Mouse (Mus musculus) stomach, postnatal 0 days (tissue): ENCODE measurements around the gene Stk39. TPM values are rescaled to one million over a fixed set of nuclear protein-coding genes. Genes with fewer than 3 reads are reported as not detected.
A peak's percentile ranks its signal among the peaks of the same experiment; 100 is the strongest.

Experiments used
- ATAC-seq: fragments of 200-750 bp; cut with Nextera tagmentation; 2 replicates; pipeline ENCODE4 v1.8.0; 2017; ENCODE audit not compliant: low FRiP score, low TSS enrichment
- DNase-seq: peaks from one replicate; pipeline ENCODE4 v3.0.0-alpha.2; 2016; ENCODE audit warnings: low spot score
- H3K27ac ChIP-seq: fragments of 300-500 bp; sonication (generic); replicated peaks from 2 replicates; pipeline ENCODE4 v1.5.1; 2014; ENCODE audit warnings: mild to moderate bottlenecking, control low read depth
- H3K27me3 ChIP-seq: fragments of 300-500 bp; sonication (generic); 2 replicates; pipeline ENCODE4 v1.6.1; 2014; ENCODE audit warnings: low read length; ENCODE audit not compliant: control insufficient read depth, insufficient read depth
- H3K36me3 ChIP-seq: fragments of 300-500 bp; sonication (generic); 2 replicates; pipeline ENCODE4 v1.6.1; 2014; ENCODE audit warnings: low read length, mixed read lengths; ENCODE audit not compliant: control insufficient read depth, insufficient read depth
- H3K4me1 ChIP-seq: fragments of 300-500 bp; sonication (generic); replicated peaks from 2 replicates; pipeline ENCODE4 v1.6.1; 2014; ENCODE audit warnings: antibody characterized with exemption; ENCODE audit not compliant: control insufficient read depth, insufficient read depth
- H3K4me2 ChIP-seq: fragments of 300-500 bp; sonication (generic); replicated peaks from 2 replicates; pipeline ENCODE4 v1.6.1; 2014; ENCODE audit warnings: low read depth, mild to moderate bottlenecking, control low read depth, moderate library complexity
- H3K4me3 ChIP-seq: fragments of 300-500 bp; sonication (generic); 2 replicates; pipeline ENCODE4 v1.5.1; 2014; ENCODE audit warnings: low read depth, low read length, control low read depth
- H3K9ac ChIP-seq: fragments of 300-500 bp; sonication (generic); 2 replicates; pipeline ENCODE4 v1.6.1; 2014; ENCODE audit warnings: mild to moderate bottlenecking, low read length, control low read depth, mixed read lengths
- H3K9me3 ChIP-seq: fragments of 300-500 bp; sonication (generic); 2 replicates; pipeline ENCODE4 v1.6.1; 2016; ENCODE audit warnings: low read length; ENCODE audit not compliant: control insufficient read depth
- CTCF ChIP-seq: IDR thresholded peaks from 2 replicates; pipeline ENCODE4 v1.5.1; 2016; ENCODE audit warnings: antibody characterized with exemption, low read depth, mild to moderate bottlenecking, moderate library complexity
- EP300 ChIP-seq: optimal IDR thresholded peaks from 2 replicates; pipeline ENCODE3; 2016; ENCODE audit warnings: antibody characterized with exemption
- WGBS: fragments of 180-500 bp; shearing (Covaris S2); extraction: QIAGEN DNeasy Blood & Tissue Kit; methylation state at CpG from one replicate; pipeline ENCODE4 v1.1.7; 2014; 5-methylcytosine and 5-hydroxymethylcytosine counted together
- polyA plus RNA-seq: library from polyadenylated mRNA; unstranded; fragments of >200 nt; fragmentation: Nextera tagmentation; extraction: Ambion mirVana; gene quantifications from 2 replicates; pipeline ENCODE4 v1.2.1, GENCODE M21; 2015

Stk39 gene
- polyA plus RNA-seq, 1 experiment from 2014 or later: 23.6 TPM

GRCm38 (mm10) chr2:68270836-68271235, 201.2 kb downstream of the Stk39 start:
- Histone ChIP-seq H3K27me3 (no peaks in the 10 kb centered on the region), H3K36me3 (no peaks in the 10 kb centered on the region), H3K4me1 (no peaks in the 10 kb centered on the region), H3K9ac (no peak overlapping the region), H3K4me2 (no peak overlapping the region), H3K4me3 (no peak overlapping the region), H3K9me3 (no peaks in the 10 kb centered on the region), H3K27ac (no peak overlapping the region)
- DNase-seq (no peak), ATAC-seq (no peak)
- TF ChIP-seq CTCF: no peak
- no peak for TF ChIP-seq EP300
- 47% methylated on average over 6 of the region's 6 CpGs for WGBS

- Histone ChIP-seq H3K27me3 (no peaks in the 10 kb centered on the region), H3K4me3 (no peak overlapping the region), H3K9ac (no peak overlapping the region), H3K36me3 (no peaks in the 10 kb centered on the region), H3K4me1 (no peaks in the 10 kb centered on the region), H3K9me3 (no peaks in the 10 kb centered on the region), H3K27ac (no peak overlapping the region), H3K4me2 (no peak overlapping the region)
- ATAC-seq (no peak), DNase-seq (no peak)
- TF ChIP-seq CTCF: no peak
- TF ChIP-seq EP300: no peak
- WGBS: 77% methylated on average over 4 of the region's 4 CpGs
These were observed 202.4 kb downstream of the Stk39 start for GRCm38 (mm10) chr2:68269646-68270045.

GRCm38 (mm10) chr2:68264826-68265225, 207.2 kb downstream of the Stk39 start:
- no peak overlapping the region for H3K9ac ChIP-seq
- H3K4me2 ChIP-seq: no peak overlapping the region
- TF ChIP-seq EP300 (no peak), CTCF (no peak)
- H3K9me3 ChIP-seq: no peaks in the 10 kb centered on the region
- no peaks in the 10 kb centered on the region for H3K4me1 ChIP-seq
- ATAC-seq: no peak
- H3K27ac ChIP-seq: no peak overlapping the region
- H3K36me3 ChIP-seq: no peaks in the 10 kb centered on the region
- no peak for DNase-seq
- 80% methylated on average over 5 of the region's 5 CpGs for WGBS
- no peaks in the 10 kb centered on the region for H3K27me3 ChIP-seq
- H3K4me3 ChIP-seq: no peak overlapping the region

- Histone ChIP-seq H3K36me3 (no peaks in the 10 kb centered on the region; the same call in 1 of the 2 replicates), H3K9me3 (no peaks in the 10 kb centered on the region), H3K27ac (no peak overlapping the region), H3K4me1 (no peaks in the 10 kb centered on the region), H3K4me2 (no peak overlapping the region), H3K27me3 (no peaks in the 10 kb centered on the region), H3K9ac (no peak overlapping the region), H3K4me3 (no peak overlapping the region)
- ATAC-seq (no peak), DNase-seq (no peak)
- WGBS: 84% methylated on average over 2 of the region's 2 CpGs
- TF ChIP-seq CTCF: no peak
- TF ChIP-seq EP300: no peak
These were observed 211.2 kb downstream of the Stk39 start for GRCm38 (mm10) chr2:68260911-68261310.

- Histone ChIP-seq H3K9ac (no peak overlapping the region), H3K4me2 (no peak overlapping the region), H3K4me3 (no peak overlapping the region), H3K36me3 (no peaks in the 10 kb centered on the region; the same call in 1 of the 2 replicates), H3K9me3 (no peaks in the 10 kb centered on the region), H3K4me1 (no peaks in the 10 kb centered on the region), H3K27me3 (no peaks in the 10 kb centered on the region), H3K27ac (no peak overlapping the region)
- WGBS: 44% methylated on average over 6 of the region's 6 CpGs
- DNase-seq (peak; percentile 24), ATAC-seq (peak; percentile 56; the same call in 1 of the 2 replicates)
- TF ChIP-seq EP300: no peak
- no peak for TF ChIP-seq CTCF
These were observed 214.5 kb downstream of the Stk39 start for GRCm38 (mm10) chr2:68257571-68257970.

GRCm38 (mm10) chr2:68256472-68256871, 215.6 kb downstream of the Stk39 start:
- Histone ChIP-seq H3K9me3 (no peaks in the 10 kb centered on the region), H3K27me3 (no peaks in the 10 kb centered on the region), H3K27ac (no peak overlapping the region), H3K4me2 (no peak overlapping the region), H3K36me3 (no peaks in the 10 kb centered on the region; the same call in 1 of the 2 replicates), H3K4me3 (no peak overlapping the region), H3K4me1 (no peaks in the 10 kb centered on the region), H3K9ac (no peak overlapping the region)
- TF ChIP-seq CTCF (no peak), EP300 (no peak)
- ATAC-seq (no peak), DNase-seq (no peak)
- 94% methylated on average over 8 of the region's 8 CpGs for WGBS
